Mouse (Mus musculus) erythroid progenitor cell, adult 5-6 weeks (primary cell): Measurements from ENCODE around the gene Lenep. TPM values are rescaled to one million over a fixed set of nuclear protein-coding genes. Genes with fewer than 3 reads are reported as not detected.

Experiments used
- total RNA-seq, 2 experiments: library from RNA; stranded (forward) in 1 of 2; stranded (reverse) in 1 of 2; fragments of 150-400 nt in 1 of 2; fragments of 186-747, 209-891 nt in 1 of 2; gene quantifications; 2 replicates each; pipeline versions ENCODE4 v1.2.3 to v1.2.4; 2015 to 2017; ENCODE audit warnings: low replicate concordance in 2 of 2

Lenep gene
- total RNA-seq, 2 experiments from 2014 or later = not detected

Other genes starting within 250 kb of the Lenep start
- not detected in 2 replicates for gene Hcn3, start 242.6 kb downstream of the Lenep start, total RNA-seq (2015; ENCODE audit: low replicate concordance)
- 3.3 TPM in 1 of 2 replicates, not detected in the other for gene Hcn3, start 242.6 kb downstream of the Lenep start, total RNA-seq (2017; ENCODE audit: low replicate concordance)
- 42.5 and 52.8 TPM in 2 replicates for gene Clk2, start 238.0 kb downstream of the Lenep start, total RNA-seq (2015; ENCODE audit: low replicate concordance)
- 41.1 and 50.4 TPM in 2 replicates for gene Clk2, start 238.0 kb downstream of the Lenep start, total RNA-seq (2017; ENCODE audit: low replicate concordance)
- 19.3 and 33.9 TPM in 2 replicates for gene Scamp3, start 225.3 kb downstream of the Lenep start, total RNA-seq (2015; ENCODE audit: low replicate concordance)
- 3.6 and 8.0 TPM in 2 replicates for gene Scamp3, start 225.3 kb downstream of the Lenep start, total RNA-seq (2017; ENCODE audit: low replicate concordance)
- gene Fam189b, start 219.7 kb downstream of the Lenep start, total RNA-seq (2015; ENCODE audit: low replicate concordance) = 5.0 and 5.4 TPM in 2 replicates
- gene Fam189b, start 219.7 kb downstream of the Lenep start, total RNA-seq (2017; ENCODE audit: low replicate concordance) = 2.6 TPM in 1 of 2 replicates, not detected in the other
- gene Gba, start 199.9 kb downstream of the Lenep start, total RNA-seq (2015; ENCODE audit: low replicate concordance) = 27.4 and 36.5 TPM in 2 replicates
- 16.8 and 18.1 TPM in 2 replicates for gene Gba, start 199.9 kb downstream of the Lenep start, total RNA-seq (2017; ENCODE audit: low replicate concordance)
- gene Thbs3, start 187.6 kb downstream of the Lenep start, total RNA-seq (2015; ENCODE audit: low replicate concordance) = not detected in 2 replicates
- gene Thbs3, start 187.6 kb downstream of the Lenep start, total RNA-seq (2017; ENCODE audit: low replicate concordance) = not detected in 2 replicates
- 8.6 and 21.0 TPM in 2 replicates for gene Mtx1, start 175.7 kb downstream of the Lenep start, total RNA-seq (2015; ENCODE audit: low replicate concordance)
- 14.5 and 15.8 TPM in 2 replicates for gene Mtx1, start 175.7 kb downstream of the Lenep start, total RNA-seq (2017; ENCODE audit: low replicate concordance)
- gene Muc1, start 173.7 kb downstream of the Lenep start, total RNA-seq (2015; ENCODE audit: low replicate concordance) = not detected in 2 replicates
- not detected in 2 replicates for gene Muc1, start 173.7 kb downstream of the Lenep start, total RNA-seq (2017; ENCODE audit: low replicate concordance)
- 39.0 and 64.2 TPM in 2 replicates for gene Krtcap2, start 156.8 kb downstream of the Lenep start, total RNA-seq (2015; ENCODE audit: low replicate concordance)
- gene Krtcap2, start 156.8 kb downstream of the Lenep start, total RNA-seq (2017; ENCODE audit: low replicate concordance) = 7.2 and 29.1 TPM in 2 replicates
- gene Trim46, start 156.5 kb downstream of the Lenep start, total RNA-seq (2015; ENCODE audit: low replicate concordance) = 1.3 TPM in 1 of 2 replicates, not detected in the other
- not detected in 2 replicates for gene Trim46, start 156.5 kb downstream of the Lenep start, total RNA-seq (2017; ENCODE audit: low replicate concordance)
- 16.8 and 18.4 TPM in 2 replicates for gene Dpm3, start 143.4 kb downstream of the Lenep start, total RNA-seq (2015; ENCODE audit: low replicate concordance)
- 8.3 TPM in 1 of 2 replicates, not detected in the other for gene Dpm3, start 143.4 kb downstream of the Lenep start, total RNA-seq (2017; ENCODE audit: low replicate concordance)
- 17.7 and 35.6 TPM in 2 replicates for gene Slc50a1, start 132.2 kb downstream of the Lenep start, total RNA-seq (2015; ENCODE audit: low replicate concordance)
- gene Slc50a1, start 132.2 kb downstream of the Lenep start, total RNA-seq (2017; ENCODE audit: low replicate concordance) = 3.7 and 9.7 TPM in 2 replicates
- gene Efna1, start 121.7 kb downstream of the Lenep start, total RNA-seq (2015; ENCODE audit: low replicate concordance) = not detected in 2 replicates
- not detected in 2 replicates for gene Efna1, start 121.7 kb downstream of the Lenep start, total RNA-seq (2017; ENCODE audit: low replicate concordance)
- gene Efna3, start 79.8 kb downstream of the Lenep start, total RNA-seq (2015; ENCODE audit: low replicate concordance) = not detected in 2 replicates
- not detected in 2 replicates for gene Efna3, start 79.8 kb downstream of the Lenep start, total RNA-seq (2017; ENCODE audit: low replicate concordance)
- gene Efna4, start 64.8 kb downstream of the Lenep start, total RNA-seq (2015; ENCODE audit: low replicate concordance) = not detected in 2 replicates
- gene Efna4, start 64.8 kb downstream of the Lenep start, total RNA-seq (2017; ENCODE audit: low replicate concordance) = not detected in 2 replicates
- 6.5 and 13.8 TPM in 2 replicates for gene Adam15, start 52.8 kb downstream of the Lenep start, total RNA-seq (2015; ENCODE audit: low replicate concordance)
- gene Adam15, start 52.8 kb downstream of the Lenep start, total RNA-seq (2017; ENCODE audit: low replicate concordance) = 0.77 and 3.5 TPM in 2 replicates
- gene Dcst2, start 40.8 kb downstream of the Lenep start, total RNA-seq (2015; ENCODE audit: low replicate concordance) = not detected in 2 replicates
- gene Dcst2, start 40.8 kb downstream of the Lenep start, total RNA-seq (2017; ENCODE audit: low replicate concordance) = not detected in 2 replicates
- not detected in 2 replicates for gene Dcst1, start 37.5 kb downstream of the Lenep start, total RNA-seq (2015; ENCODE audit: low replicate concordance)
- not detected in 2 replicates for gene Dcst1, start 37.5 kb downstream of the Lenep start, total RNA-seq (2017; ENCODE audit: low replicate concordance)
- gene Zbtb7b, start 8.0 kb downstream of the Lenep start, total RNA-seq (2015; ENCODE audit: low replicate concordance) = 2.1 and 7.9 TPM in 2 replicates
- 5.1 and 8.9 TPM in 2 replicates for gene Zbtb7b, start 8.0 kb downstream of the Lenep start, total RNA-seq (2017; ENCODE audit: low replicate concordance)
- 1.1 and 5.4 TPM in 2 replicates for gene Flad1, start 9.1 kb upstream of the Lenep start, total RNA-seq (2015; ENCODE audit: low replicate concordance)
- gene Flad1, start 9.1 kb upstream of the Lenep start, total RNA-seq (2017; ENCODE audit: low replicate concordance) = 0.68 and 1.3 TPM in 2 replicates
- gene Cks1b, start 15.6 kb upstream of the Lenep start, total RNA-seq (2015; ENCODE audit: low replicate concordance) = 245 and 268 TPM in 2 replicates
- 102 and 103 TPM in 2 replicates for gene Cks1b, start 15.6 kb upstream of the Lenep start, total RNA-seq (2017; ENCODE audit: low replicate concordance)
- gene Shc1, start 15.7 kb upstream of the Lenep start, total RNA-seq (2015; ENCODE audit: low replicate concordance) = 77.1 and 79.3 TPM in 2 replicates
- gene Shc1, start 15.7 kb upstream of the Lenep start, total RNA-seq (2017; ENCODE audit: low replicate concordance) = 49.7 and 59.3 TPM in 2 replicates
- gene Pygo2, start 27.4 kb upstream of the Lenep start, total RNA-seq (2015; ENCODE audit: low replicate concordance) = 10.9 and 19.1 TPM in 2 replicates
- gene Pygo2, start 27.4 kb upstream of the Lenep start, total RNA-seq (2017; ENCODE audit: low replicate concordance) = 7.1 and 12.1 TPM in 2 replicates
- 1.8 and 2.1 TPM in 2 replicates for gene Pbxip1, start 33.9 kb upstream of the Lenep start, total RNA-seq (2015; ENCODE audit: low replicate concordance)
- gene Pbxip1, start 33.9 kb upstream of the Lenep start, total RNA-seq (2017; ENCODE audit: low replicate concordance) = 2.7 and 4.1 TPM in 2 replicates
- 14.1 and 16.3 TPM in 2 replicates for gene Pmvk, start 51.7 kb upstream of the Lenep start, total RNA-seq (2015; ENCODE audit: low replicate concordance)
- 8.9 and 13.0 TPM in 2 replicates for gene Pmvk, start 51.7 kb upstream of the Lenep start, total RNA-seq (2017; ENCODE audit: low replicate concordance)
- gene Kcnn3, start 117.4 kb upstream of the Lenep start, total RNA-seq (2015; ENCODE audit: low replicate concordance) = not detected in 2 replicates
- not detected in 2 replicates for gene Kcnn3, start 117.4 kb upstream of the Lenep start, total RNA-seq (2017; ENCODE audit: low replicate concordance)